Mouse (Mus musculus) cerebellum, postnatal 25 days (tissue): Measurements from ENCODE around the gene Hlf.
A peak's percentile ranks its signal among the peaks of the same experiment; 100 is the strongest.

Experiments used
- DNase-seq, 2 experiments: peaks; one replicate each; pipeline ENCODE4 v3.0.0; 2021; ENCODE audit warnings: mixed read lengths in 2 of 2

Hlf gene

DNA sequence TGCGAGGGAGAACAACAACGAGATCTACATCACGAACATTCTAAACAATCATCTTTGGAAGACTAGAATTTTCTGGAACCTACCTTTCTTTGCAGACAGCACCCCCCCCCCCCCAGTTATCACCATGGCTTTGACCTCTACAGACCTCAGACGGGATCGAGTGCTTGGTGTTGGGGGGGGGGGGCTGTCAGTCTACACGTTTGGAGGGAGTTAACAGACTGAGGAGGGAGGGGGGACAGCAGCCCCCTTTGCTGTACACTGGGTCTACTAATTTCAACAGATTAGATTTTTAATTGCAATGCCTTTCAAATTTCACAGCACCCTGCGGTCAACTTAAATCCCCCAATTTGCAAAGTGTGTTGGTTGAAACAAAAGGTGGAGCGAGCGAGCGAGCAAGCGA lies 20.3 kb downstream of the Hlf start:
- no peak for DNase-seq

DNA sequence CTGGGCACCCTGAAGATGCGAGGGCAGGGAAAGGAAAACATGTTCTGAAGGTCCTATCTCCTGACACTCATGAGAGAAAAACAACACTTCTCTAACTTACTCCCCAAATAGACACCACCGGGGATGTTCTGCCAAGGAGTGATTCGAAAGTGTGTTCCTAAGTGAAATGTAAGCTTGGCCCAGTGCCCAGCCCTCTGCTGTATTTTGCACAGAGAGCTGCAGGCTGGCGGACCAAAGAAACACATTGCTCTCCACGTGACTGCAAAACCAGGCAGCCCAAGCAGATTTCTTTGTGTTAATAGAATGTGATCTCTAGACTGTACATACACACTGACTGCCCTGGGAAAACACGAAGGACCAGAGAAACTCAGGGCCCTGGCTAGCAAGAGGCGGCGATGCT lies 21.1 kb downstream of the Hlf start:
- peak; percentile 56 to 71 for DNase-seq

DNA sequence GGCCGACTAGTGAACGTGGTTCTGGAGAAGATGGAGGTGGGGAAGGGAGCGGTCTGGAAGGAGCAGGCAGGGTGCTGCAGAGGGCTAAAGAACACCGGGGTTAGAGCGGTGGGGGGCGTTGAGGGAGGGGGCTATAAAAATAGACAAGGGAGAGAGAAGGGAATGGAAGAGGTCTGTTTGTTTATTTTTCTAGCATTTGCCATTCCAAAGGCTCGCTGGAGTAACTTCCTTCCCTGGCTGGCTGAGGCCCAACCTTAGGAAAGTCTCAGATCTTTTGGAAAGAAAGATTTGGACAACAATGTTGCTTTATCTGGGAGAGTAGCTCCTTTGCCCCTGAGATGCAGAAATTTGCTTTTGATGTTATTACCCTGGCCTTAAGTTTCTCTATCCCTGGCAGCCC lies 21.6 kb downstream of the Hlf start:
- DNase-seq = no peak

DNA sequence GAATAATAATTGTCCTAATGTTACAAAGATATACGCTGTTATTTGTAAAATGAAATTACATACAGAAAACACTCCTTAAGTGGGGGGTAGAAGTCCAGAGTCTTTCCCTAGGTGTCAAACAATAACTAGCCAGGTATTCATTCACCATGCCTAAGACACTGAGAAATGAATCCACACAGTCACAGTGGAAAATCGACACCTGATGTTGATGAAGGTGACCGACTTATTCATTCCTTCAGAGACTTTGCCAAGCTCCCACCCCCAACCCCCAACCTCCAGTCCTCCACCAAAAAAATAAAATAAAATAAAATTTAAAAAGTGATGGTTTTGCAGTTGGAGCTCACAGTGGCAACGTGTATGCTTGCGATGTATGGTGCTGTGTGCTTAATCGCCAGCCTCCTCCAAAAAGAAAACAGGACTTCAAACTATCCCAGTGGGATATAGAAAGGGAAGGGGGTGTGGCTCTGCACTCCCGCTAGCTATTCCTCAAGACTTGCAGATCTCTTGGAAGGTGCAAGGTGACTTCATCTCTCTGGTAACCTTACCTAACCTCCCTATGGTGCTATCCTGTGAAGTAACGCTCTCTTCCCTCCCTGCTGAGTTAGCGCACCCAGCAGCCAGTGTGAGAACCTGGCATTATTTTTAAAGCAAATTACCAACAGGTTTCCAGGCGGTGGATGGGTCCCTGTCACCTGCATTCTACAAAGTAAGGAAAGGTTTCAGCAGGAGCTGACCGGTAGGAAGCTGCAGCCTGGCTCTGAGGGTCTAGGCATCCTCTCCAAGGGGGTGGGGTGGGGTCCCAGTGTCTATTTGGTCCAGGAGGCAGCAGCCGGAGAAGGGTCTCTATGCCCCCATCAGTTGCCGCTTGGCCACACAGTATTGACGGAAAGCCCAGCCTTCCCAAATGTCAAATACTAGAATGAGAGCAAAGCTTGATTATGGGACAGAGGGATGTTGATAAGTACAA lies 22.5 kb downstream of the Hlf start:
- DNase-seq = no peak

DNA sequence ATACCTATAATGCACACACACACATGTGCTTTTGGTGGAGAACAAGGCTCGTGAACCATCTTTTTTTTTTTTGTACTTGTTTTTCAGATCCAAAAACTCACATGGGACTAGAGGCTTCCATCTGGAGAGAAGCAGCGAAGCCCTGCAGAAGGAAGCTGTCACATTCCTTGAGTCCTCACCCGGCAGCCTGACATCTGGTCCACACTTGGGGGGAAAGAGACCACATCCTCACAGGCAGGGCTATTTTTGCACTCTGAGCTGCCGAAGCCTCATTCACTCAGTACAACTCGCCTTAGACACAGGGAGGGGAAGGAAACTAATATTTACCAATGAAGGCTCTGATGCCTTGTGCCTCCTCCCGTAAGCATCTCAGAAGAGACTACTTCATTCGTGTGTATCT lies 25.8 kb downstream of the Hlf start:
- DNase-seq = no peak

DNA sequence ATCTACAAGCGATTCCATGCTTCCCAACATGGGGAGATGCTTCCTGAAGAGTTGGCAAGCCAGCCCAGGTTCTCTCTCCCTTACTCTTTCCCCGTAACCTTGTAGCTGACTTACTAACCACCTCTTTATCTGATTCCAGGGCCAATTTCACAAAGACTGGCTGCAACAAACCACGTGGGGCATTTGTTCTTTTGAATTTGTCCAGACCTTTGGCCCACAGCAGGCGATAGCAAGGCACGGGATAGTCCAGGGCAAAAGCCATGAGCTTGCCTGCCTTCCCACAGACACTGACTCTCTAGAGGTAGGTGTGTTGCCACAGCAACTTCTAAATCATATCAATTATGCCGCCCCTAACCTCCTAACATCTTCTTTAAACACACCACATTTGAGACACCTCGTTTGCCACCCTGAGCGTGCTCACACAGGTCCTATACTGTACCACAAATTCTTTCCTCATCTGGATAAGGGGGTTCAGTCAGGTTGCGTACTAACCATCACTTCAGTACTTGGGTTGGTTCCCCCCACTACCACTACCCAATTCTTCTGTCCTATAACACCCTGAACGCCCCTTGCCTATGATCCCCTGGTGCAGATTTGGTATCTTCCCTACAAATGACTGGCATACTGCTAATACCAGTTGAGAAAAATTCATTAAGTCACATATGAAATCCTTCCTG lies 26.7 kb downstream of the Hlf start:
- no peak for DNase-seq

DNA sequence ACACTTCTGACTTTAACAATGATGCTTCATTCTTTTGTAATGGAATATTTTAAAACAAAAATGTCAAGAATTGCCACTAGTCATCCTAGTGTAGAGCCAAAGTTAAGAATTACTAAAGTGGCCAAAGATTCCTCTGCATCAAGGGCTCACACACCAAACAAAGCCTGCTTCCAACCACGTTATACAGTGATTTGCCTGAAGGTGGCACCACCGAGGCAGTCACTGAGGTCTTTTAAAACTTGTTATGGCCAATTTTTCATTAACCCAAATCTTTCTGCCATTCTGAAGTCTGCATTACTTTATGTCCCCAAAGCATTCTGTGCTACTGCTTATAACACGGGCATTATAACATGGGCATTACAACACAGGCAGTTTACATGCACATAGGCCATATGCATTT lies 27.3 kb downstream of the Hlf start:
- peak in 1 of 2 experiments; percentile 45 for DNase-seq

DNA sequence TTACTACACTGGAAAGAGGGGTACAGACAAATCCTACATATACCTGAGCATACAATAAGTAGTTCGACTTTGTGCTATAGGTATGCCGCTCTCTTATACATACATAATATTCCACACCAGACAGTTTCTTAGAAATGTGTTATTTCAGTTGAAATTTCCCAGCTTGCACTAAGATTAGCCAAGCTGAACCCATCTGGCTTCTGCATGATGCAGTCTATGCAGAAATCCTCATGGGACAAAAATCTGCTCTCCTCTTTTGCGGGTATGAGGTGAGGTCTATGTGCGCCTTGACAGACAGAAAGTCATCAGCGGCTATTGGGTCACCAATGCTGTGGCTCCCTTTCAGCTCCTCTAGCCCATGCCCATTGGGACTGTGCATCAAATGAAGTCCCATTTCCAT lies 30.2 kb downstream of the Hlf start:
- no peak for DNase-seq

DNA sequence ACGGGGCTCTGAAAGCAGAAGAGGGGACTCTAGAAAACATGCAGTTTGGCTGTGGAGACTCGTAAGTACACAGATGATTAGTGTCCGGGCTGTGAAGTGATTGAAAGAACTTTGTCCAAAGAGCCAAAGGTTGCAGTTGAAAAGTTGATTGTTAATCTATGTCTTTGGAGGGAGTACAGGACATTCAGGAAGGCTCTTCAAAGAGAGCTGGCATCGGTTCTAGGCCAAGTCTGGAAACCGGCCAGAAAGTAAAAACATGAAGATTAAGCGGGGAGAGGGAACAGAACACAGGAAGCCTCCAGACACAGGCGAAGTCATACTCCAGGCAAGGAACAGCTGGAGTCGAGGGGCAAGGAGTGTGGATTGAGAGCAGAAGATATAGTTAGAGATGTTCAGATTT lies 32.6 kb downstream of the Hlf start:
- DNase-seq = no peak

DNA sequence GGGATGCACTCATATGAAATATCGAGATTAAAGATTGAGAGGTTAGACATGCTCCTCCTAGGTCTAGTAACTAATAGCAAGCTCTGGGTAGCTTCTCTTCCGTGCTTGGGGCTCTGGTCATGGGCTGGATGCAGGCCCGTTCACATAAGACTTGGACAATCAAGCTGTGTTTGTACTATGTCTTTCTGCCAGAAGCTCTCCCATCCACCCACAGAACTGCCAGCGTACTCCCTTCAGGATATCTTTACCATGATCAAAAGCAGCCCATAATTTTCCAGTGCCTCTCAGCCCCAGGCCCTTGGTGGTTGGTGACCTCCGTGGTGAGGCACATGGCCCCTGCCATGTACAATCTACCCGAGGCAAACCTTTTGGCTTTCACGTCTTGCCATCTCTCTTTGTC lies 33.3 kb downstream of the Hlf start:
- no peak for DNase-seq

DNA sequence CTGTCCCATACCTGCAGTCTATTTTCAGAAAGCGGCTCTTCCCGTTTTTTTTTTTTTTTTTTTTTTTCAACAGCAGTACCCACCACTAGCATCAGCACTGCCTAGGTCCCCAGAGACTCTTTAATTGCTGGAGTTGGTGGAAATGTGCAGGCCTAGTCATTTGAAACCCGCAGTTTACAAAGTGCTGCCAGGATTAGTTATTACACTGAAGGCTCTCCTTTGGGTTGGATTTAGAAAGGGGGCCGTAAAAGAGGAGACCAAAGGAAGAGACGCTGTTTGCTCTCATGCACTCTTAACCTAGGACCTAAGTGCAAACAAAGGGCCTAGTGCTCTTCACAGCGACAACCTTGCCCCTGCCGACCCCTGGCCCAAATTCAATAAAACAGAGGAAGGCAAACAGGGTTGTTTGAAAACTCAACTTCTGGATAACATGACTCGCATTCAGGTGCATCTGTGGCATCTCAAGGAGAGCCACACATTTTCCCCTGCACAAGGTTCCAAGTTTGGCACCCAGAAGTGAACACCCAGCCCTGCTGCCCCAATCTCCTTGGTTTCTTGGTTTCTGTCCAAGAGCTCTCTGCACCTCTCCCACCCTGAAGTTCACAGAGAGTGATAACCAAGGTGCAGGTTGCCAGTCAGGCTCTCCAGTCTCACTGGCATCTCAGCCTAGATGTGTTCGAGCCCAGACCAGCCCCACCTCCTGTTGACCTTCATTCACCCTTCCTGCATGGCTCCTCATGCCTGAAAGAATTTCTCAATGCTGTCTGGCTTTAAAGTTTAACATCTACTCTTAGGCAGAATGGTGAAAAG lies 34.0 kb downstream of the Hlf start:
- DNase-seq = no peak

DNA sequence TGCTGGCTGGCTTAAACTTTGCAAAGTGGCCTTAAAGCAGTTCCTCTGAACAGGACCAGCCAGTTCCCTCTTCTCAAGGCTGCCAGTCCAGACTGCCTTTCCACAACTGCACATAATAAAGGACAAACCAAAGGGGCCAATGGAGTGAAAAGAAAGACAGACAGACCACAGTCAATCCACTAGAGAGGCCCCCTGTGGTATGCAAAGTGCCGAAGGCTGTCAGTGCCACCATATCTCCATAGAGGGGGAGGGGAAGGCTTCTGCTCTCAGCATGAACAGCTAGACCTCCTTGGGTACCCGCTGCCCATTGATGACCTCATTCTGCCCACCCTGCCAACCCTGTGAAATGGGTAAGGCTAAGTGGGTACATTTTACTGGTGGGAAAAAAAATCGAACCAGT lies 34.7 kb downstream of the Hlf start:
- DNase-seq = no peak

DNA sequence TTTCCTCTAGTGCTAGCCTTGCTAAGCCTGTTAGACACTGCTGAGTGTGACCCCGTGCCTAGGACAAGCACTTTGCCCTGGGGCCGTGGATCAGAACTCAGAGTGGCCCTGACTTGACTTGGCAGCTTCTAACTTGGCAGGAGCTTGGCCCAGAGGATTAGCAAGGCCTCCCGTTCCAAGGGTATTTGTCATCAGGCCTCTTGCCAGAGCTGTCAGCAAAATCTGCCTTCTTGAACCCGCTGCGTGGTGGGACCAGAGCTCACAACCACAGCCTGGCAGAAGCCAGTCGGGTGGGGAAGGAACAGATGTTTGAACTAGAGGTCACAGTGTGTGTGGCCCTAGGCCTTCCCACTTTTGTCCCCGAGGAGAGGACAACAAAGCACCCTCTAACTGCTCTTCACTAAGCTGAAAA lies 35.4 kb downstream of the Hlf start:
- DNase-seq = peak; percentile 52 to 66

DNA sequence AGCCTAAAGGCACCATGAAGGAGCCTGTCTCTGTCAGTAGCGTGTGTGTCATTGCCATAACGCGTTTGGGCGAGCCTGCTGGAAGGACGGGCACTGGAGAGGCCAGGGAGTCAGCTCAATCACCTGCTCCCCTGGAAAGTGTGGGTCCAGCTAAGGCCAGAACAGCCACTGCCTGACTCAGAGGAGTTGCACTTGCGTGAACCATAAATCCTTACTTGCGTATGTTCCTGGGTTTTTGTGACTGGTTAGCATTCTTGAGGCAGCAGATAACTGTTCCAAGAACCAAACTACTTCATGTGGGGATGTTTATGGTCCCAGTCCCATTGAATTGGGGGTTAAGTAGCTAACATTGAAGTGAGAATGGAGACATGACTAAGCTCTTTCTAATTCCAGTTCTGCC lies 38.0 kb downstream of the Hlf start:
- no peak for DNase-seq

DNA sequence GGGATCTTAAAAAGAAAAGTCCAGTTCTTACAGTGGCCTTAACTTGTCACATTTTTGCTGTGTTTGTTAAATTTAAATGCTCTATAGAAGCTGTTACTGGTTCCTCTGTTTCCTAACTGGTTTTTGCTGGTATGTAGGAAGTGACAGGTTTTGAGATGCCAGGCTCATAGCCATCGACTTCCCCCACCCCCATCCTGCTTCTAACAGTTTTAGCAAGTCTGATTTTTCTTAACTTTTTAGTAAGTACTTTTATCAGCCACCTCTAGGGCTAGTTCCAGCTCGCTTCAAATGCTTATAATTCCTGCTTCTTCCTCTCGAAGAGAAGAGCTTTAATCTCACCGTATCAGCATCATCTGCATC lies 40.6 kb downstream of the Hlf start:
- no peak for DNase-seq

DNA sequence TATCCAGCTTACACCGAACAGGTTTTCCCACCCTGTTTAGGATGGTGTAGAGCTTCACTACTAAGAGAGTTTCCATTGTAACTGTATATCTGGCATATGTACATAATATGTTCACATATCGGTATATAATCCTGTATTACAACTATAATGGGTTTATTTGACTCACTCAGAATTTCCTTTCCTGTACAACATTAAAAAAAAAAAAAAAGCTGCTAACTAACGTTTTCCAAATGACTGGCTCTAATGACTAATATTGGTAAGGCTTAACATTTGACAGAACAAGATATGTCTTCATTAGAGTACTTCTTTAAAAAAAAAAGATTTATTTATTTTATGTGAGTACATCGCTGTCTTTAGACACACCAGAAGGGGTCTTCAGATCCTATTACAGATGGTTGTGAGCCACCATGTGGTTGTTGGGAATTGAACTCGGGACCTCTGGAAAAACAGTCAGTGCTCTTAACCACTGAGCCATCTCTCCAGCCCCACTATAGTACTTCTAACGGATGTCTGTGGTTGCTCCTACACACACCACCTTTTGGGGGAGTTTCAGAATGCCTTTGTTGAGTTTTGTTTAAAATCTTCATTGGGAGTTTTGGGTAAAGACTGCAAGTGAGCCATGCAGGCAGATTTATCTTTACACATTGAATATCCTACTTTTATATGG lies 41.1 kb downstream of the Hlf start:
- DNase-seq = no peak

DNA sequence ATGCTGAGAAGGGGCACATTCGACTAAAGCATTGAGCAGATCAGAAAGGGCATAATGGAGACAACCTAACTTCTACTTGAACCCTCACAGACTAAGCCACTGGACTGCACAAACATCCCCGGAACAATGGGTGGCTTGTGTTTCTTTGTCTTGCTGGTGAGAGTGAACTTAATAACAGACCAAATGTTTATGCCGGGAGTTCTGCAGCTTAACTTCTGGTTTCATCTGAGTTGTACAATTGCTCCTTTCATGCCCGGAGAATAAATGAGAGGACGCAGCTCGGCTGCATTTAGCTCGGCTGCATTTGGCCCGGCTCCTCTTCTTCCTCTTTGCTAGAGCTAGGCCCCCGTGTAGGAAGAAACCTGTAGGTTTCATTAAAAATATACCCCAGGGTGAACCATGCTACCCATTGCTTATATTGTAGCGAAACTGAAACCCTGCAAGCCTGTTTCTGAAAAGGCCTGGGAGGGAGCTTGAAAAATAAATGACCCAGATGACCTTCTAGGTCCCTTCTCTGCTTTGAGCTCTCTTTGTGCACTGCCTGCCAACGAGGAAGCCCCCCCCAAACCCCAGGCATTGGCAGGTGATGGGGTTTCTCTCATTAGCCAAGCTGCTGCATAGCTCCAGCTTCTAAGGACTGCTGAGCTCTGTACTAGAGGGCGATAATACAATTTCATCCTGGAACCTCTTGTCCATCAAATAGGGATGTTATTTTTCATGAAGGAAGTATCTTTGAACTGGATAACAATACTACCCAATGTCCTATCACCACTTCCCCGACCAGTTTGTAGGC lies 42.8 kb downstream of the Hlf start:
- no peak for DNase-seq

DNA sequence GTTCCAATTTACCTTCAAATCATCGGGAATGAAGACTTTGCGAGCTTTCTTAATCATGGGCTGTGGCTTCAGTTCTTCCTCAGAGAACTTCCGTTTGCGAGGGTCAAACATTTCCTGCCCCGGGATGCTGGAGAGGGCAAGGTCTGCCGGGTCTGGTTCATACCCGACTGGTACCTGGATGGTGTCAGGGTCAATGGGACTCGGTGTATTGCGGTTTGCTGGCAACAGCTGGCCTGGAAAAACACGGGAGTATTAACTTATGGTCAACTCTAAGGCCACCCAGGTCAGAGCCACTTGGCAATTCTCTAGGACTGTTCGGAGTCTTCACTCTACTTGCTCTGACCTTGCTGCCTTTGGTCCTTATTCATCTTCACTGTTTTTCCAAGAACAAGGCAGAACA lies 44.9 kb downstream of the Hlf start:
- DNase-seq = no peak

DNA sequence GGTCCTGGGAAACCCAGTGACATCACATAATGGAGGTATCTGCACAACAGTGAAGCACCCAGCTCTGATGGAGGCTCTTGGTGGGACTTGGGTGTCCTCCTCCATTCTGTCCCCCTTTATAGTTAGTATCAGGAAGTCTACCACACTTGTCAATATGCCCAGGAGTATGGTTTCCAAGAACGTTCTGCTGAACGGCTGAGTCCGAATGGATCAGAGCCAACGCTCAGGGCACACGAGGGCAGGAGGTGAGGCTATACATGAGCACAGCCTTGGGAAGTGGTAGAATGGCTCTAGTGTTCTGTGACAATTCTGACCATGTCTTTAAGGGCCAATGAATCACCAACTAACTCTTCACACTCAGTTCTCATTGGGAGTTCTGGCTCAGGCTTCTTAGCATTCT lies 47.8 kb downstream of the Hlf start:
- no peak for DNase-seq

DNA sequence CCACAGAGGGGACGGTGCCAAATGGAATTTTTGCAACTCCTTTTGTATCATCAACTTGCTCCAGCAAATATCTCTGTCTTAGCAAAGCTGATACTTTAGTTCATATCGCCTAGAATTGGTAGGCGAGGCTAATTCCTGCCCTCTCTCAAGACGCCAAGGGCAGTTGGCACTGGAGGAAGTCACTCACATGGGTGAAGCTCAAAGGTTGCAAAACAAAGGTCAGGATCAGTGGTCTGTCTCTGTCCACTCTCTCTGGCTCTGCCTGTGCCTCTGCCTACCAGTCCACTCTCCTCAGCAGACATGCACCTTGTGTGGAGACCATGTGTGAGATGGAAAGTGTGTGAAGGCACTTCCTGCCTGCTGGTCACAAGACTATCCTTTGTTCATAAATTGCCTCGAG lies 48.4 kb downstream of the Hlf start:
- DNase-seq = no peak

DNA sequence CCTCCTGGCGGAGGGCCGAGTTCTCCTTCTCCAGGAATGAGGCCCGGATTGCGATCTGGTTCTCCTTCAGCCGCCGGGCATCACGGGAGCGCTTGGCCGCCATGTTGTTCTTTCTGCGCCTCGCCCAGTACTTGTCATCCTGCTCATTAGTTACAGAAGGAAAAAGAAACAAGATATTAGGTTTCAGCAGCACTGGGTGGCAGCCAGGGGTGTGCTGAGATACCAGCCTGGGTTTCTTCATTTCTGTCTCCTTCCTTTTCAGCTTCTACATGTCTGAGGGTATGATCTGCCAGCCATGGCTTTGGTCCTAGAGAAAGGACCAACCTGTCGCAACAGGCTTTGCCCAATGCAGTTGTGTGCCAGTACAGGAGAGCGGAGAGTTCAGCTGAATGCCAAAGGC lies 49.9 kb downstream of the Hlf start:
- DNase-seq = no peak

DNA sequence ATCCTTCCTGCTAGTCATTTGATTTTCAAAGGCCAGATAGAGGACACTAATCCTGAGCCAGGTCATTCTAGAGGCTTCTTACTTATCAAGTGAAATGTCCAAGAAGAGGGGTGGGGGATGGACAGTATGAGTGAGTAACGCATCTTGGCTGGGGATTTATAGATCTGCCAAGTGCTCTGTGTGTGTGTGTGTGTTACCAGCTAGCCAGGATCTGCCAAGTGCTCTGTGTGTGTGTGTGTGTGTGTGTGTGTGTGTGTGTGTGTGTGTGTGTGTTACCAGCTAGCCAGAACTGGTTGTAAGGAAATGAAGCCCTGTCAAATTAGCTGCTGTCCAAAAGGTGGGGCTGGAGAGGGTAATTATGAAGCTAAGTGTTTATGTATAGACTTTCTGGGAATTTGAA lies 55.9 kb downstream of the Hlf start:
- DNase-seq = no peak
